Mouse (Mus musculus) ES-CJ7 (cell line): Measurements from ENCODE around the gene Fbxw25.
"Not testable (repeated sequence)": the region's sequence is repeated elsewhere in the genome, so short reads cannot be mapped to it uniquely, and the experiment has no call there.

ENCODE experiments used
- DNase-seq: peaks from one replicate; pipeline ENCODE4 v3.0.0; 2011; ENCODE audit warnings: low read depth, low spot score

Gene Fbxw25

DNA sequence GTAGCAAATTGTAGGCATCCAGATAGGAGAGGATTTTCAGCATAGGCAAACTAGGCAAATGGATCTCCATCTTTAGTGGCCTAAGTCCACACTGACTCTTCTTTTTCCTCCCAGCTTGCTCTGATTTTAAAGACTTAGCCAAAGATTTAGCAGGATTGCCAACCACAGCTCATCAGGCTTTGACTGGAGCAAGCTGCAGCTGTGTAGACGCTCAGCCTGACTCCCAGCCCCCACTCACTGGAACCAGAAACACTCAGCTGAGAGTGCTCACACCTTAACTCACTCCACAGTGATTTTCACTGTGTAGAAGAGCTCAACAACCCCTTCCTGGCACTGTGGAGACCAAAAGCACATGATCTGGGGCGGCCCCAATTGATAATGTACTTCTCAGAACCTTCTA is at the start of gene Fbxw25:
Fbxw25 (minus strand) TSS at position 101 of the 400 bp plus-strand sequence.
- DNase-seq = not testable (repeated sequence)

DNA sequence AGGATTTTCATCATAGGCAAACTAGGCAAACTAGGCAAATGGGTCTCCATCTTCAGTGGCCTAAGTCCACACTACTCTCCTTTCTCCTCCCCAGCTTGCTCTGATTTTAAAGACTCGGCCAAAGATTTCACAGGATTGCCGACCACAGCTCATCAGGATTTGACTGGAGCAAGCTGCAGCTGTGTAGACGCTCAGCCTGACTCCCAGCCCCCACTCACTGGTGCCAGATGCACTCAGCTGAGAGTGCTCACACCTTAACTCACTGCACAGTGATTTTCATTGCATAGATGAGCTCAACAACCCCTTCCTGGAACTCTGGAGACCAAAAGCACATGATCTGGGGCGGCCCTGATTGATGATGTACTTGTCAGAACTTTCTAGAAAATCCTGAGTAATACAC is 38.1 kb upstream of the Fbxw25 start, which contains the start of gene Fbxw18:
Fbxw18 (minus strand) TSS at position 101 of the 400 bp plus-strand sequence.
- DNase-seq = not testable (repeated sequence)

DNA sequence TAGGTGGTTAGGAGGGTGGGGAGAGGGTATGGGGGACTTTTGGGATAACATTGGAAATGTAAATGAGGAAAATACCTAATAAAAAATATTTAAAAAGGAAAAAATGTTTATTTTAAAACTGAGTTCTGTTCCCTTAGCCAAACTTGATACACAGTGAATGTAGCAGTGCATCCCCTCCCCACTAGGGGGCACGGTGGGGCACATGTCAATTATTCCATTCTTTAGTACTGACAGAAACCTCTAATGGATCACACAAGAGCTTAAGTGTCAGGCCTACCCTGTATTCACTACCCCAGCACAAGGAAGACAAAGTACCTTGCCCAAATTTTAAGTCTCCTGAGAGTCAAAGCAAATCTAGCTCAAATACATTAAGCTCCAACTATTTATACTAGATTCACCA is 20.8 kb upstream of the Fbxw25 start:
- peak; percentile 37 for DNase-seq

DNA sequence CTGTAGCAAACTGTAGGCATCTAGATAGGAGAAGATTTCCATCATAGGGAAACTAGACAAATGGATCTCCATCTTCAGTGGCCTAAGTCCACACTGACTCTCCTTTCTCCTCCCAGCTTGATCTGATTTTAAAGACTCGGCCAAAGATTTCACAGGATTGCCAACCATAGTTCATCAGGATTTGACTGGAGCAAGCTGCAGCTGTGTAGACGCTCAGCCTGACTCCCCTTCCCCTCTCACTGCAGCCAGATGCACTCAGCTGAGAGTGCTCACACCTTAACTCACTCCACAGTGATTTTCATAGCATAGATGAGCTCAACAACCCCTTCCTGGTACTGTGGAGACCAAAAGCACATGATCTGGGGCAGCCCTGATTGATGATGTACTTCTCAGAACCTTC is 38.5 kb downstream of the Fbxw25 start, which contains the start of gene Fbxw24:
Fbxw24 (minus strand) TSS at position 101 of the 400 bp plus-strand sequence.
- DNase-seq = not testable (repeated sequence)

DNA sequence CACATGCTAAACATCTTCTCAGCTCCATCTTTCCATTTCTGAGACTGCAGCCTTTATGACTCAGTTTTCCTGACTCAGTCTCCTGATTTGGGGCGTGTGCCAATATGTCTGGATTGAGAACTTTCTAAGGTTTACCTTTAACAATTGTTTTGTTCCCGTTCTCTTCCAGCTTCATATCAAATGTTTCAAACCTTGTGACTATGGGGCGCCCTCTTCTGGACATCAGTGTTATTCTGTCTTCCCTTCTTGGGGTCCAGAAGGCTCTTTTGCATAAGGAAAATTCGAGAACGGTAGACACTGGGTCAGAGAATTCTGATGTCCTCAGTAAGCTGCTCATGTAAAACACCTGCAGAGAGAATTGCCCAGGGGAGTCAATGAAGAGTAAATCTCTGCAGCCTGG is 57.6 kb downstream of the Fbxw25 start:
- DNase-seq = peak; percentile 56

DNA sequence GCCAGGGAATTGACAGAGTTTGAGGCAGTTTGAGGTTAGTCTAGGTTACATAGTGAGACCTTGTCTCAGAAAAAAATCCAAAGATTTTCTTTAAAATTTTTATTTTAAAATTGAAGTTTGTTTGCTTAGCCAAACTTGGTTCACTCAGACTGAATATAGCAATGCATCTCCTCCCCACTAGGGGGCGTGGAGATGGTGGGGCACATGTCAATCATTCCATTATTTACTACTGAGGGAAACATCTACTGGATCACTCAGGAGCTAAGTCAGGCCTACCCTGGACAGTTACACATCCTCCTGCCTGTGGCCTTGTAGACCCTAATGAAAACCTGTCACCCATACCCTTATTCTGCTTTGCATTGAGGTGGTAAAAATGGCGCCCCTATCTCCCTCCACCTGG is 62.3 kb downstream of the Fbxw25 start:
- DNase-seq = peak; percentile 28

DNA sequence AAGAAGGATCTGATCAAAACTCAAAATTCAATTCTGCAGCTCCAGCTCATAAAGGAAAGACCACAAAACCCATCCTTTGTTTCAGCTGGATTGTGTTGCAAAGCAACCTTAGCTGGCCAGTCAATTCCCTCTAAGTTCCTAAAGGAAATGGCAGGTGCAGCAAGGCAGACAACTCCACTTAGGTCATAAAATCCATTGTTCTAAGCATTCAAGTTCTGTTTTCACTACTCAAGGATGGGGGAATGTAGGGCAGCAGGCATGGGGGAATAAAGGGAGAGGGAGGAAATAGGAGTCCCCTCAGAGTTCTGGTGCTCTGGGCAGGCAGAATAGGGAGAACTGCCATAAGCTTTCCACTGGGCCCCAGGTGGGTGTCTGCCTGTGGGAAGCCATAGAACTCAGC is 67.2 kb downstream of the Fbxw25 start:
- DNase-seq = no peak
